Mouse (Mus musculus): ENCODE results near the gene Ppp4r2. TPM values are rescaled to one million over a fixed set of nuclear protein-coding genes. Genes with fewer than 3 reads are reported as not detected.
A peak's percentile ranks its signal among the peaks of the same experiment; 100 is the strongest.

Gene Ppp4r2
- total RNA-seq (2015): 45.4 and 53.3 TPM in 2 replicates
- total RNA-seq (2017): 76.6 and 88.4 TPM in 2 replicates

DNA sequence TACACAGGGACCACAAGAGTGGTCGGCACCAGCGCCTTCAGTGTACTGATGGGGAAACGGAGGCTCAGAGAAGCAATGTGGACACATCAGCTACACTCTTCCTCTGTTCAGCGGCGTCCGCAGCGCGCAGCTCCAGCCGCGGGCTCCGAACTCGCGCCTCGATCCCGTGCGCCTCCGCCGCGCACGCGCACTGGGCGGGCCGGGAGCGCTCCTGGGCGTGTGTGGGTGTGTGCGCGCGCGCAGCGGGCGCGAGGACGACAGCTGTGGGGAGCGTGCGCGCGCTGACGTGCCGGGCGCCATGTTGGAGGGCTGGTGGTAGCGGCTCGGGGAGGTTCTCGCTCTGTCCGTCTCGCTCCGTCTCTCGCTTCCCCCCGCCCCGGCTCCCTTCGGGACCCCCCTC is at the start of gene Ppp4r2:
Gene Ppp4r2, plus strand, starts transcription at position 268 of the 400 bp plus-strand sequence.
- peak; percentile 98 for ATAC-seq (ENCODE audit: poor library complexity, severe bottlenecking)

DNA sequence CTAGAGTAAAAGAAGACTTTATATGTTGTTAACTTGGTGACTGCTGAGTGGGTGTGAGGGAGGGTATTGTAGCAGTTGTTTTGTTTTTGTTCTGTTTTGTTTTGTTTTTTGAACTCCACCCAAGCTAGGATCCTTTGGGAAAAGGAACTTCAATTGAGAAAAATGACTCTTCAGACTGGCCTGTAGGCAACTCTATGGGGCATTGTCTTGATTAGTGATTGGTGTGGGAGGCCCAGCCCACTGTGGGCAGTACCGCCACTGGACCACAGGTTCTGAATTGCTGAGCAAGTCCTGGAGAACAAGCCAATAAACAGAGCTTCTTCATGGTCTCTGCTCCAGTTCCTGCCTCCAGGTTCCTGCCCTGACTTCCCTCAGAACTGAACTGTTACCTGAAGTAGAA is 45.7 kb upstream of the Ppp4r2 start:
- ATAC-seq (ENCODE audit: poor library complexity, severe bottlenecking): no peak

DNA sequence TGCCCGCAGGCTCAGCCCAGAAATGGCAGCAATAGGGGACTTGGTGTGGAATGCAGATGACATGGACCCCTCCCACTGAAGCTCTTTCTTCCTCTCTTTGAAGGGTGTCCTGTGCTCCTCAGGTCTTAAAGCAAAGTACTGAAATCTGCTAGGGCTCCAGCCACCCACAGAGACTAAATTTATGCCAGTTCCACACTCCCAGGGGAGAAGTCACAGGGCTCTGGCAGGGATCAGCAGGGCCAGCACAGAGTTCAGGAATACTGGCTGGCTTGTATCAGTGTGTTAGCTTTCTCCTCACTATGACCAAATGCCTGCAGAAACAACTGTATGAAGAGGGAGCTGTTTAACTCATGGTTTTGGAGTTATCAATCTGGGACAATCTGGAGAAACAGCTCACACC is 44.3 kb upstream of the Ppp4r2 start:
- ATAC-seq (ENCODE audit: poor library complexity, severe bottlenecking): no peak

DNA sequence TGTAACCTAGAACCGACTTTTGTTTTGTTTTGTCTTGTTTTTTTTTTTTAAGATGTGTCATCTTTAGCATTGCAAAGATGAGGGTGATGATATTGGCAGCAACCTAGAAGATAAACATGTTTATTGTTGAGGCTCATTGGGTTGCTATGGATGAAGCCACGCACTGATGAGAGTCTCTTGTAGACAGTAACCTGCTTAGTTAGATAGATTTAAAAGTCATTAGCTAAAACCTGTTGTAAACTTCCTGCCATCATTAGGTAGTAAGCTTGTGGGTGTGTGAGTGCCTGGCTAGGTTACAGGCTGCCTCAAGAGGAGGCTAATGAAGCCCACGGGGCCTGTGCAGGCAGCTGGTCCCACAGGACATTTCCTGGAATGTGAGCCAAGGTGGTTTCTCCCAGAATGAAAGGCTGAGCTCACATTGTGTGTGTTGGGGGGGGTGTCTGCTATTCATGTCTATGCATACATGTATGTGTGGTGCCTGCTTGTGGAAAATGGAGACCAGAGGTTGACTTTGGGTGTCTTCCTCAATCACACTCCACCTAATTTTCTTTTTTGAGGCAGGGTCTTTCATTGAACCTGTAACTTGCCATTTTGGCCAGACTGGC is 41.3 kb upstream of the Ppp4r2 start:
- no peak for ATAC-seq (ENCODE audit: poor library complexity, severe bottlenecking)

DNA sequence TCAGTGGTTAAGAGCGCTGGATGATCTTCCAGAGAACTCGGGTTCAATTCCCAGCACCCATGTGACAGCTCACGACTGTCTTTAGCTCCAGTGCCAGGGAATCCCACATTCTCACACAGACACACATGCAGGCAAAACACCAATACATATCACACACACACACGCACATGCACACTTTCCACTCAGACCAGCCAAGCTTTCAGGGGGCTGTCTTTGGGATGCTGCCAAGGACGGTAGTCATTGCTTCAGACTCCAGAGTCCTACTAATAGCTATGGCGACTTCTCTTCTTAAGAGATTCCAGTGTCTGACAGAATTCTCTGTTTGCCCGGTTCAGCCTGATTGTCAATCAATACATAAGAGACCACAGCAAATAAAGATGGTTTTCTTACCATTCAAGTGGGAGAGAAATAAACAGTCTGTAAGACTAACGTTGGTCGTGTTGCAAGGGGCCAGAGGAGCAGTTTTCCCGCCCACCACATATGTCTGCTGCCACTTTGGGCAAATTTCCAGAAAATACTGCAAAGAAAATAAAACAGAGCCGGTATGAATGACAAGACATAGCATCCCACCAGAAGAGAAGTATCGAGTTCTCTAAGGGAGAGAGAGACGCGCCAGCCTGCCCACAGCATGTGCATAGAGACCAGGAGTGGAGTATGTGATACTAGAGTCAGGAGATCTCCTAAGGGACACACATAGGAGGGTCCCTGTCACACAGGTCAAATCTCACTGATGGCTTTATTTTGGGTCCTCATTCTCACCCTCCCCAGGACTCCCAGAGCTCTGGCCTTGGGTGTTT is 40.3 kb upstream of the Ppp4r2 start:
- no peak for ATAC-seq (ENCODE audit: poor library complexity, severe bottlenecking)

DNA sequence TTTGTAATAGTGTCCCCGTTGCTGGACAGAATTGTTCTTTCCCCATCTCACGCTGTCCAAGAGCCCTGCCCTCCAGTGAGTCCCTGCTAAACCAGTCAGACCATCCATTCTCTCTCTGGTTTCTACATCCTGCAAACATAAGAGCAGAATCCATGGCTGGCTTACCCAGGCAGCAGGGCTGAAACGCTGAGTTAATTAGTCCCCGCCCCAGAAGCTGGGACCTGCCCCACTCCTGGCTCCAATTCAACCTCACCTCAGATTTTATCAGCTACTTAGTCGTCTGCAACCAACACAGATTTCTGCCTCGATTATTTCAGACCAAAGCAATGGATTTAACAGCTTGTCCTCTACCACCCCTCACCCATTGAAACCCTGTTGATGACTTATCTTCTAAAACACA is 37.6 kb upstream of the Ppp4r2 start:
- no peak for ATAC-seq (ENCODE audit: poor library complexity, severe bottlenecking)

DNA sequence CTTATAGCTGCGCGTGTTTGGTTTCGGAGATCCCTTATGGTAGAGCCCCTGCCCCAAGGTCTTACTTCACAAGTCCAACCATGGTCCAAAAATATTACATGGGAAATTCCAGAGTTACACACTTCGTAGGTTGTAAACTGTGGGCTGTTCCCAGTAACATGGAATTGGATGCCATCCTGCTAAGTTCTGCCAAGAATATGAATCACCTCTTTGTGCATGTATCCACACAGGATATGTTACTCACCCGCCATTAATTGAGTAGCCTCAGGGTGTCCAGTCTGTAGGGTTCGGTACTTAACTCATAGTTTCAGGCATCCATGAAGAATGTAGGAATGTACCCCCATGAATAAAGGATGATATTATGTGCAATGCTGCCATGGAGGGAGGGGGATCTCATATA is 34.1 kb upstream of the Ppp4r2 start:
- no peak for ATAC-seq (ENCODE audit: poor library complexity, severe bottlenecking)

DNA sequence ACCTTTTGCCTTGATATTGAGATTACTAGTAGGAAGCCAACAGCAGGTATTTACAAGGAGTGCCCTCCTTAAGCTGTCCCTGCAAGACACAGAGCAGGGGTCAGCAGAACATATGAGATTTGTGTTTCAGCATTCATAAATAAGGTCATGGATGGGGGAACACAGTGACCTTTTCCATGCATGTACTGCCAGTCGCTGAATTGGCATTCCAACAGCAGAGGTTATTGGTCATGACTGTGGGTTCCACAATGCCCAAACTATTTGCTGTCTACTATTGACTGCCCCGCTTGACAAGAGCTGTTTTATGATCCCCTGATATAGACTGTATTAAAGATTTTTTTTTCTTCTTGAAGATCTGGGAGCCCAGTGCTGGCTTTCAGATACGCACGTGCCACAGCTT is 33.7 kb upstream of the Ppp4r2 start:
- no peak for ATAC-seq (ENCODE audit: poor library complexity, severe bottlenecking)

DNA sequence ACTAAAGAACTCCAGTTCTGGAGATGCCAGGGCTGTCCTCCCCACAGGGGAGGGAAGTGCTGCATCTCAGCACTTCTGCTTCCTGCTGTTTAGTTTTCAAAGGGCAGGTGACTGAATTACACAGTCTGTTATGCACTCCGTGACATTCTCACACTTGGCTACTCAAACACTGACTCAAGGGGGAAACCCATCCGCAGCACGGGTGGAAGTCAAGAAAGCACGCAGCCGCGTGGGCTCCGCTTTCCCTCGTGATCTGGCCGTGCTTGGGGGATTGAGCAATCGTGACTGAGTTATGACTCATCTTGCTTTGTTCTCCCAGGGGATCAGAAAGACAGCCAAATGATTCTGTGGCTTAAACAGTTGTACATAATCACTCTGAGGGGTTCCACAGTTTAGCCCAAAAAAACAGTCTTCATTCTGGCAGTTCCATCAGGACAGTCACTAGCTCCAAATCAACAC is 32.9 kb upstream of the Ppp4r2 start:
- peak; percentile 91 for ATAC-seq (ENCODE audit: poor library complexity, severe bottlenecking)

DNA sequence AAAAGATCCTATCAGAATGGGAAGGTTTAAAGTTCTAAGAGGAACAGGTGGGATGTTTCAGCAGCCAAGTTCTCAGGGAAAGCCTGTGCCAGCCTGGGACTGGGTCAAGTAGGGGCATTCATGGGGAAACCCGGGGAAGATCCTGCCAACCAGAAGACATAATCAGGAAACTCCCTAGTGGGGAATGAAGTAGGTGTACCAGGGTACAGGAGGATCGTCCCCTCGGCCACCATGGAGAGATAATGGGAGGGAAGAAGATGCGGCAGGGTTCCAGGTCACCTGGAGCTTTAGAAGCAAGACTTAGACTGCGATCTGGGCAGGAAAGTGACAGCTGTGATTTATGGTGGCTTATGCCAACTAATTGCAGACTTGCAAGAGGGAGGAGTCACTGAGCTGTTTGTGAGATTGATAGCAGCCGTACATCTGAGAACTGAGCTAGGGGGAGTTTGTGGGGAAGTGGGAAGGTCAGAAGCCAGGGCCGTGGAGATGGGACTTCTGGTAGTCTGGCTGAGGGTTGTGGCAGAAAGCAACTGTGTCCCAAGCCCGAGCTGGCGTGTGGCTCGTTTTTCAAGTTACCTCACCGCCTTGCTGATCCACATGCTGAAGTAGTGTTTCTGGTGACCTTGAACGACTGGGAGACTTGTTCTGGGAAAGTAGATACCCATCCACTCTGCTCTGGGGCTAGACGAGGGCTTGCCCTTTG is 30.9 kb upstream of the Ppp4r2 start:
- no peak for ATAC-seq (ENCODE audit: poor library complexity, severe bottlenecking)

DNA sequence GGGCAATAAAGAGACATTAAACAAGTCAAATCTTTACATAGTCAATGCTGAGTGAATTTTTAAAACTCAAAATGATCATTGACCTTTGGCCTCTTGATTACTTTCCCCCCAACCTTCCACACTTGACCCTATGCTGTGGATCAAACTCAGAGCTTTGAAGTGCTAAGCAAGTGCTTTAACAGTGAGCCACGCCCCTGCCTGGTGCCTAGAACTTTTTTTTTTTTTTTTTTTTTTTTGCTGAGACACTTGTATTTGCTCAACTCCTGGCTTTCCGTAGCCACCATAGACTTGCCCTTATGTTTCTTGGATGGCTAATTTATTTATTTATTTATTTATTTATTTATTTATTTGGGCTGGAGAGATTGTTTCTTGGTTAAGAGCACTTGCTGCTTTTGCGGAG is 30.2 kb upstream of the Ppp4r2 start:
- ATAC-seq (ENCODE audit: poor library complexity, severe bottlenecking): no peak

DNA sequence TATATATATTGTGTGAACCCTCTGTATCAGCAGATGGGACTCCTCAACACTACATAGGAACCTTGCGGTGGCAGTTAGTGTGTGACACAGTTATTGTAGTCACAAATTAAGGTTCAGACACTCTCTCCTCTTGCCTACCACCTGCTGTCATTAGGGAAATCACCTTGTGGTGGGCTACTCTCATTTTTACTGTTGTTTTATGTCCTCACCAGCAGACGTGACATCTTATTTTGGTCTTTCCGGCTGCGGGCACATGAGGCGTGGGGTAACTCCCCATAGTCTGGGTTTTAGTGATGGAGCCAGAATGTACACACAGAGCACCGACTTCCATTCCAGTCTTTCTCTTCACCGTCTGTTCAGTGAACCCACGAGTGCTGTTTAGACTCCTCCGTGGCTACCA is 26.2 kb upstream of the Ppp4r2 start:
- no peak for ATAC-seq (ENCODE audit: poor library complexity, severe bottlenecking)

DNA sequence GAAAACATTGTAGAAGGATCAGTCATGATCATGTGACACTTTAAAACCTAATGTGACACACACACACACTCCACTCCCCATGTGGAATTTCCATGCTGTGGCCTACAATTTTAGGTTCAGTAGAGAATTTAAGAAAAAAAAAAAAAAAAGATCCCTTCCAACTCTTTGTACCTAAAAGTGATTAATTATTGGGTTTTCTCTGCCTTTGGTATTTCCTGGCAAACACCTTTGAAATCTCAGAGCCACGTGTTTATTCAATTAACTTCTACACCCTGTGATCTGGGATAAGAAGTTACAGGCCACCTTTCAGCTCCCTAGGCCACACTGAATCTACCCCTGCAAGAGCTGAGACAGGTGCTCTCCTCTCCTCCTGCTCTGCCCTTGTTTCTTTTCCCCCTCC is 25.7 kb upstream of the Ppp4r2 start:
- ATAC-seq (ENCODE audit: poor library complexity, severe bottlenecking): no peak

DNA sequence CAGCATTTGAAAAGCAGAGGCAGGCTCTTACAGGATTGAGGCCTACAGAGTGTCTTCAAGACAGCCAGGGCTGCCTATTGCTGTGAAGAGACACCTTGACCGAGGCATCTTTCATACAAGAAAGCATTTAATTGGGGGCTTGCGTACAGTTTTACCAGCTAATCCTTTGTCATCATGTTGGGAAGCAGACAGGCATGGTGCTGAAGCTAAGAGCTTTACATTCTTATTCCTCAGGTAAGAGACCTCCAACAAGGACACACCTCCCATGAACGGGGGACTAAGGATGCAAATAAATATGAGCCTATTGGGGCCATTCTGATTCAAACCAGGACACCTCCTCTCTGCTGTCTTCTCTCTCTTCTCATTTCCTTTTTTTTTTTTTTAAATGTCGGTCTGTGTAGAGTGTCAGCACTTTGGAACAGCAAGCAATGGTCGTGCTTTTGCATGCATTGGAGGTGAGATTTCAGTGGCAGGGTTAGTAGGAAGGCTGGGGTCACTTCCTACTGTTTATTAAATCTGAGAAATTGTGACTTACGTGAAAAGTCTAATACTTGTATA is 25.1 kb upstream of the Ppp4r2 start:
- no peak for ATAC-seq (ENCODE audit: poor library complexity, severe bottlenecking)

DNA sequence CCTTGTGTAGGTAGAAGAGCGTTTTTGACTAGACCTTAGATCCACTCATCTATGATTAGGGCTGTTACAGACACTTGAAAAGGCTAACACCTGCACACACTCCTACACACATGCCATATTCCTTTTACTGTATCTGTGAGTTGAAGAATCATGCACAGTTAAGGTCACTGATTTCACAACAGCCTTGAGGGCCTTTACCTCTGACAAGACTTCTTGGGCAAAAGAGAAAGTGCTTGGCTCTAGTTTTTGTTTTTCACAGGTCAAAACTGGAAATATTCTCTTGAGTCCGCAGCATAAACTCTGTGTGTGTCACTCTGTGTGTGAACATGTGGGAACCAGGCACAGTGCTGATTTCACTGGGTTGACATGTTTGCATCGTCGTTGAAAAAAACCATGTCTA is 23.3 kb upstream of the Ppp4r2 start:
- ATAC-seq (ENCODE audit: poor library complexity, severe bottlenecking): no peak

DNA sequence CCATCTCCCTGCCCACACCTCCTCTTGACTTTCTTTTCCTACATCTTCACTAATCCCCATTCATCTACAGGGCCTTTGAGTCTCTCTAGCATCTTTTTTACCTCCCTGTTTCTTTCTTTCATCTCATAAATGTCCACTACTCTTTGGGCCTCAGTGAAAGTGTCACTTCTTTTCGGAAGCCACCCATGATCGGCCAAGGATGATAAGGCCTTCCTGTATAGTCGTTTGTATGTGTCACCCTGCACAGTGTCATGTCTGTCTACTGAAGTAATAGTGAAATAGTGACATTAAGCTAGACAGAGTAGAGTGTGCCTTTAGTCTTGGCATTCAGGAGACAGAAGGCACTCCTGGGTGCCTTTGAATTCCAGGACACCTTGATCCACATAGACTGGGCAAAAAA is 21.7 kb upstream of the Ppp4r2 start:
- no peak for ATAC-seq (ENCODE audit: poor library complexity, severe bottlenecking)

DNA sequence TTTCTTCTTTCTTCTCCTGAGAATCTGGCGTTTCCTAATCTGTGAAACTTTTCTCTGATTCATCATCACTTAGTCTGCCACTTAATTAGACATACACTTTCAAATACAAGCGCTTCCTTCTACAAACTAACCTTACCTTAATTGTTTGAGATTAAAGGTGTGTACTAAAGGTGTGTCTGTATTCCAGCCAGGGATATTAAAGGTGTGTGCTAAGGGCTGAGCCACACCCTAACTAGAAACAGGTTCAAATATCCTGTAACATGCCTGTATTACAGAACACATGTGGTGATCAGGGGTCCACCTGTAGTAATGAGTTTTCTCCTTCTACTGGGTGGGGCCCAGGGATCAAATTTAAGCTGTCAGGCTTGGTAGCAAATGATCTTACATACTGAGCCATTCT is 12.1 kb upstream of the Ppp4r2 start:
- no peak for ATAC-seq (ENCODE audit: poor library complexity, severe bottlenecking)

DNA sequence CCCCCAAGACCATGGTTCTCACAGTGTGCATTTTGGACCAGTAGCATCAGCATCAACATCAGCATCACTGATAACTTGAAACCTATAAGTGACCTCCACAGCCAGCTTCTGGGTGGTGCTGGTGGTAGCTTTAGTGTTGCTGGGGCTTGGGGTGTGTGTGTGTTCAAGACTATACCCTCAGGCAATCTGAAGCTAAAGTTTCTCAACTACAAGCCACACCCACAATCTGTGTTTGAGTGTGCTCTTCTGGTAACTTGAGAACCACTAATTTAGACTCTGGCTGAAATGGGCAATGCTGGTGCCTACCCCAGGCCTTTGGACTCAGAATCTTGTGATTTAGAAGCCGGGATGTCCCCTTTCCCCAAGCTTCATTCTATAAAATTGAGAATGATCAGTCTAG is 10.1 kb upstream of the Ppp4r2 start:
- ATAC-seq (ENCODE audit: poor library complexity, severe bottlenecking): no peak

DNA sequence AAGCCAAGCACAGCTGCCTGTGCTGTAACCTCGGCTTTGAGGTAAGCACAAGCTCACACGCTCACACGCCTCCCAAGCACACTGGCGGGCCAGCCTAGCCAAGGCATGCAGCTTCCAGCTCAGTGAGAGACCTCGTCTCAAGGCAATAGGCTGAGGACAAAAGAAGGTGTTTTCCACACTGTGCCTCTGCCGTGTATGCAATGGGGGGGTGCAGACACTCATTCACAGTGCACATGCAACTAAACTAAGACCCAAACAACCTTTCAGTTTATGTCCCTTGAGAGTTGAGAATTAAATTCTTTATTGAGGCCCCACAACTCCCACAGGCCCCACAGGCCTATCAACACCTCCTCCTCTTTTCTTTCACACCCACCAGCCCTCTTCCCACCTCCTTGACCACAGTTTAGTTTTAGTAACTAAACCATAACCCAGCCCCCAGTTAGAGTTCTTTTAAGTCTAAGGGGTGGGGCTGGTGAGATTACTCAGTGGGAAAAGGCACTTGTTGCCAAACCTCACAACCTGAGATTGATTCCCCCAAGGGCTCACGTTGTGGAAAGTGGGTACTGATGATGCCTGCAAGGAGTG is 8.9 kb upstream of the Ppp4r2 start:
- ATAC-seq (ENCODE audit: poor library complexity, severe bottlenecking): peak; percentile 90

DNA sequence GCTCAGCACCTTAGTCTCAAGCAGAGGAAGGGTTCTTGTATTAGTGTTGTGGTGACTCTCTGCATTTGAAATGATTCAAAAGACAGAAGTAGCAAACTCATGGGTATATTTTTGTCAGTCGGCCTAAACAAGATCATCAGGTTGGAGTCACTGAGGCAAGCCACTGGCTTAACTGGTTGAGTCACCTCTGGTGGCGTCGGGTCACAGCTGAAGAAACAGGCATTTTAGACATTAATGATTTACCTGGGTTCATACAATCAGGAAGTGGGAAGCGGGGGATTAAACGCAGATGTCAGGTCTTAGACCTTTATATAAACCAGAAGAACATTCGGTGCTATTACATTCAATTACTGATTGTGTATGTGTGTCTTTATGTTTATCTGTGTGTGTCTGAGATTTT is 7.4 kb upstream of the Ppp4r2 start:
- no peak for ATAC-seq (ENCODE audit: poor library complexity, severe bottlenecking)

DNA sequence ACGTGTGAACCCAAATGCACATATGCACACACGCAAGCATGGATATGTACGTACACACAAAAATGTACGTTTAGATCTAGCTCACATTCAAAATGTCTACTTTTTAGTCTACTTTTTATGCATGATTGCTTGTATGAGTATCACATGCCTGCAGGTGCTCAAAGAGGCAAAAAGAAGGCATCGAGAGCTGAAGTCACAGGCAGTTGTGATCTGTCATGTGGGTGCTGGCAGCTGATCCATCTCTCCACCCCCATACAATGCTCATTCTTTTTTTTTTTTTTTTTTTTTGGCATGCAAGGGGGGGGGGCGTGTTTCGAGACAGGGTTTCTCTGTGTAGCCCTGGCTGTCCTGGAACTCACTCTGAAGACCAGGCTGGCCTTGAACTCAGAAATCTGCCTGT is 4.9 kb upstream of the Ppp4r2 start:
- no peak for ATAC-seq (ENCODE audit: poor library complexity, severe bottlenecking)
